Mouse (Mus musculus): ENCODE measurements at regions not wholly inside any gene's neighbourhood (a gene's known extent, or its start where the extent isn't known, plus 50 kb on each side); places are given as distances from the start of the nearest gene placed in this dataset.

DNA sequence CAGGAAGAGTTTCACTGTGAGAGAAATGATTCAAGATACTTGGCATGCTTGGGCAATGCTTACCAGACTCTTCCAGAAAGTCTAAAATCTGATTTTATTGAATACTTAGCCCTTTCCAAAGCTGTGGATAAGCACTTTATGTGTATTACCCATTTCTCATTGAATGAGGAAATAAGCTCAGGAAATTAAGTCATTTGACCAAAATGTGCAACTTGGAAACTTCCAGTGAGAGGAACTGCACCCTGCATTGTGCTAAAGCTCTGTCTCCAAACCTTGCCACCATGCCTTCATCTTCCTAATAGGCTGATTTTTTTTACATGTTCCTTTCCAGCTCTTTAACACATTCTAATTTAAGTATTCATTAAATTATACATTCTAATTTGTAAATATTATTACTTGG, 372.7 kb upstream of the Mmadhc start:
- Histone ChIP-seq H3K4me3 (ENCODE audit: low read length) (no peak overlapping the region), H3K9ac (ENCODE audit: low read depth, low read length) (no peak overlapping the region), H3K4me2 (ENCODE audit: low read length) (no peak overlapping the region), H3K4me1 (ENCODE audit: control insufficient read depth, insufficient read depth, low read depth, low read length) (no peaks in the 10 kb centered on the region), H3K27ac (ENCODE audit: low read depth, low read length) (no peak overlapping the region), H3K27me3 (replicated peaks; ENCODE audit: control insufficient read depth, insufficient read depth, low read length) (no peaks in the 10 kb centered on the region), H3K36me3 (ENCODE audit: control insufficient read depth, insufficient read depth, low read length) (no peaks in the 10 kb centered on the region), H3K9me3 (ENCODE audit: control insufficient read depth, low read length) (no peaks in the 10 kb centered on the region)
- ATAC-seq: no peak

DNA sequence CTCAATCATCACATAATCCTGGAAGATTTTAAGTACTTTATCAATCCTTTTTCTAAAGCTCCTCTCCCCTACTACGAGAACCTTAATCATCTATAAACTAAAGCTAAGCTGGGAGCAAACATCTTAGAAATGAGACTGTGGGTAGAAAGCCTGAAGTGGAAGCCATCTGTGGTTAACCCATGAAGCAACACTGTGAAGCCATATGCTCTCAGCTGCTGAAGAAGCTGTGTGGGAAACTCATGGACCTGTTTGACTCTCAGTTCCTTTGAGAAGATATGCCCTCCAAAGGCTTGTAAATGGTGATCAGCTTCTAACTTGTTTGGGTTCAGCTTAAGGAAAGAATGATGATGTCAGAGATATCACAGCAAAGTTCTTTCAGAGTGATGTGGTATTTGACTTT, 372.2 kb upstream of the Mmadhc start:
- no peak overlapping the region for H3K4me3 ChIP-seq (ENCODE audit: low read length)
- H3K27me3 ChIP-seq (replicated peaks; ENCODE audit: control insufficient read depth, insufficient read depth, low read length): no peaks in the 10 kb centered on the region
- 77% methylated on average over 1 of the region's 1 CpGs for WGBS
- H3K9me3 ChIP-seq (ENCODE audit: control insufficient read depth, low read length): no peaks in the 10 kb centered on the region
- no peak overlapping the region for H3K9ac ChIP-seq (ENCODE audit: low read depth, low read length)
- H3K27ac ChIP-seq (ENCODE audit: low read depth, low read length): no peak overlapping the region
- ATAC-seq: no peak
- H3K4me2 ChIP-seq (ENCODE audit: low read length): no peak overlapping the region
- H3K36me3 ChIP-seq (ENCODE audit: control insufficient read depth, insufficient read depth, low read length): no peaks in the 10 kb centered on the region
- H3K4me1 ChIP-seq (ENCODE audit: control insufficient read depth, insufficient read depth, low read depth, low read length): no peaks in the 10 kb centered on the region

DNA sequence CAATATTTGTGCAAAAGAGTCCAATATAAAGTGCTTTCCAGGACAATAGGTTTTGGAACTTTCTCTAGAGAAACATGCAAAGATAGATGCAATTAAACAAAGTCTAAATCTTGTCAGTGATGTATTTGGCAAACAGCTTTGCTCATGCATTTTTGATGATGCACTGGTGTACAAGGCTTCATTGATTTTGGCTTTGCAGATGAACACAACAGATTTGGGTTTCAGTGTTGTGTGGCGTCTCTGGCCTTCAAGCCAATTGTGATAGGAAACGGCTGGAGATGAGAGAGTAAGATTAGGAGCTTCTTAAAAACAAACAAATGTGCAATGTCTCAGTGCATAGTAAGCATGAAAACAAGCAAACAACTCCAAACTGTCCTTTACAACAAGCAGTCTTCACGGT, 370.6 kb upstream of the Mmadhc start:
- Histone ChIP-seq H3K27ac (ENCODE audit: low read depth, low read length) (no peak overlapping the region), H3K9me3 (ENCODE audit: control insufficient read depth, low read length) (no peaks in the 10 kb centered on the region), H3K4me2 (ENCODE audit: low read length) (no peak overlapping the region), H3K9ac (ENCODE audit: low read depth, low read length) (no peak overlapping the region), H3K36me3 (ENCODE audit: control insufficient read depth, insufficient read depth, low read length) (no peaks in the 10 kb centered on the region), H3K4me1 (ENCODE audit: control insufficient read depth, insufficient read depth, low read depth, low read length) (no peaks in the 10 kb centered on the region), H3K27me3 (replicated peaks; ENCODE audit: control insufficient read depth, insufficient read depth, low read length) (no peaks in the 10 kb centered on the region), H3K4me3 (ENCODE audit: low read length) (no peak overlapping the region)
- ATAC-seq: no peak
- whole genome bisulfite sequencing: 62% methylated on average over 3 of the region's 3 CpGs

DNA sequence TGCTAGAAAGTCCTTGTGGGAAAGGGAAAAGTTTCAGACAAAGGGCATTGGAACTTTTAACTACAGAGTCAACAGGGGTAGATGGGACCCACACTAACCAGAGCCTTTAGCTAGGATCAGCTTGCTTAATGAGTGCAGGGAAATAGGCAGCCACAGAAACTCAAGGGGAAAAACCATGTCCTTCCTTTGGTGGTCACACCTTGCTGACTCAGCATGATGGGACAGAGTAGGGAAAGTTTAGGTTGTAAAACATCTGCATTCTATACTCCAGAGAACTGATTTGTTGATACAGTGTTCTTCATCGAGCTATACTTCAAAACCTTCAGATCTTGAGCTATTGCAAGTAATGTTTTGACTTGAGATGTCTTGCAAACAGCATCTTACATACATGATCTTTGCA, 365.9 kb upstream of the Mmadhc start:
- 78% methylated on average over 1 of the region's 1 CpGs for WGBS
- H3K4me2 ChIP-seq (ENCODE audit: low read length): no peak overlapping the region
- no peaks in the 10 kb centered on the region for H3K27me3 ChIP-seq (replicated peaks; ENCODE audit: control insufficient read depth, insufficient read depth, low read length)
- no peaks in the 10 kb centered on the region for H3K9me3 ChIP-seq (ENCODE audit: control insufficient read depth, low read length)
- no peaks in the 10 kb centered on the region for H3K4me1 ChIP-seq (ENCODE audit: control insufficient read depth, insufficient read depth, low read depth, low read length)
- ATAC-seq: no peak
- H3K36me3 ChIP-seq (ENCODE audit: control insufficient read depth, insufficient read depth, low read length): no peaks in the 10 kb centered on the region
- H3K27ac ChIP-seq (ENCODE audit: low read depth, low read length): no peak overlapping the region
- H3K4me3 ChIP-seq (ENCODE audit: low read length): no peak overlapping the region
- no peak overlapping the region for H3K9ac ChIP-seq (ENCODE audit: low read depth, low read length)

DNA sequence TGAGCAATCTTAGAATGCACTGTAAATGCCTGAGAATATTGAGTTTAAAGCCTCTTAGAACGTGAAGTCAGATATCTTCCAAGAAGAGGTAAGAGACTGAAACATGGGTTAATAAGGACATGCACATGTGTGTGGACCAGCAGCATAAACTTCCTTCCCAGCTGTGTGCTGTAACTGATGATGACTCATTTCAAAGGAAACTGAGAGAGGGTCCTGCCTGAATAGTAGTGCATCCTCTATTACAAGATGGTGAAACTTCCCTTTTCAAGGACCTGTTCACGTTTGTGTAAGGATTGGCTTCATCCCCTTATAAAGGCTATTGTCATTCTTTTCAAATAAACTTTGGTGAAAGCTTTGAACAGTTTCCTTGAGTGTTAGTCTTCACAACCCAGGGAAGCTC, 363.4 kb upstream of the Mmadhc start:
- WGBS: 72% methylated on average over 2 of the region's 2 CpGs

DNA sequence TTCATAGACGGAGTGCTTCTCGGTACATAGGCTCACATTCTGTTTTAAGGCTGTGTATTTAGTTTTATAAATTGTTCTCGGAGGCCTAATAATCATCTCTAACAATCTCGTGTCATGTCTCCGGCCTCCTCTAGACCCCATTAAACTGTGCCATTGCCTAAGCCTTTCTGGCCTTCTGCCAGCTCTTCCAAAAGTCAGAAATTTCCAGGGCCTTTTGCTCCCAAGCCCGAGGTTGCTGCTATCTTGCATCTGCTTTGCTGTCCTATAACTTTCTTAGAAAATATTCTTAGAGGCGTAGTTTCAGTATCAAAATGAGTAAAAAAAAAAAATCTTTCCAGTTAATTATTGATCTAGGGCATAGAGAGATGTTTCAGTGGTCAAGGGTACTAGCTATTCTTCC, 361.2 kb upstream of the Mmadhc start:
- WGBS: 78% methylated on average over 7 of the region's 7 CpGs
- Histone ChIP-seq H3K9ac (ENCODE audit: low read depth, low read length) (no peak overlapping the region), H3K4me1 (ENCODE audit: control insufficient read depth, insufficient read depth, low read depth, low read length) (no peaks in the 10 kb centered on the region; the same call in 1 of the 2 replicates), H3K9me3 (ENCODE audit: control insufficient read depth, low read length) (no peaks in the 10 kb centered on the region), H3K27me3 (replicated peaks; ENCODE audit: control insufficient read depth, insufficient read depth, low read length) (no peaks in the 10 kb centered on the region), H3K27ac (ENCODE audit: low read depth, low read length) (no peak overlapping the region), H3K4me3 (ENCODE audit: low read length) (no peak overlapping the region), H3K36me3 (ENCODE audit: control insufficient read depth, insufficient read depth, low read length) (no peaks in the 10 kb centered on the region), H3K4me2 (ENCODE audit: low read length) (no peak overlapping the region)
- no peak for ATAC-seq

More for the DNA sequence above, 363.4 kb upstream of the Mmadhc start:
- no peak for ATAC-seq
- Histone ChIP-seq H3K27ac (ENCODE audit: low read depth, low read length) (no peak overlapping the region), H3K4me3 (ENCODE audit: low read length) (no peak overlapping the region), H3K9me3 (ENCODE audit: control insufficient read depth, low read length) (no peaks in the 10 kb centered on the region), H3K27me3 (replicated peaks; ENCODE audit: control insufficient read depth, insufficient read depth, low read length) (no peaks in the 10 kb centered on the region), H3K9ac (ENCODE audit: low read depth, low read length) (no peak overlapping the region), H3K36me3 (ENCODE audit: control insufficient read depth, insufficient read depth, low read length) (no peaks in the 10 kb centered on the region), H3K4me2 (ENCODE audit: low read length) (no peak overlapping the region), H3K4me1 (ENCODE audit: control insufficient read depth, insufficient read depth, low read depth, low read length) (no peaks in the 10 kb centered on the region; the same call in 1 of the 2 replicates)

DNA sequence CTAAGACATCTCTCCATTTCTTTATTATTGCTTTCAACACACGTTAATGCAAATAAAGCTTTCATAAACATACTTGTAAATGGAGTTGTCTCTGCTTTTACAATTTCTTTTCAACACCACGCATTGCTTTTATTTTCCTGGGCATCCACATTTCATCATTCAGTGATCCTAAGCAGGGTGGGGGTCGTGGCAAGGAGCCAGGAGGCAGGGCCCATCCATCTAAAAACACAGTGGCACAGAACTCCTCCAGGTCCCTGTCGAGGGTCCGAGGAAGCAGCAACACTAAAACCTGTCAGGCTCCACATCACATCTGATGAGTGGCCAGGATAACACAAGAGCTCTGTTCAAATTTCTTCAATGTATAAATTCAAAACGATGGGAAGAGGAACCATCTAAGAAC, 359.8 kb upstream of the Mmadhc start:
- H3K9ac ChIP-seq (ENCODE audit: low read depth, low read length): no peak overlapping the region
- H3K9me3 ChIP-seq (ENCODE audit: control insufficient read depth, low read length): no peaks in the 10 kb centered on the region
- 70% methylated on average over 6 of the region's 6 CpGs for WGBS
- no peak for ATAC-seq
- H3K36me3 ChIP-seq (ENCODE audit: control insufficient read depth, insufficient read depth, low read length): no peaks in the 10 kb centered on the region
- H3K27me3 ChIP-seq (replicated peaks; ENCODE audit: control insufficient read depth, insufficient read depth, low read length): no peaks in the 10 kb centered on the region
- H3K27ac ChIP-seq (ENCODE audit: low read depth, low read length): no peak overlapping the region
- no peak overlapping the region for H3K4me2 ChIP-seq (ENCODE audit: low read length)
- H3K4me3 ChIP-seq (ENCODE audit: low read length): no peak overlapping the region
- H3K4me1 ChIP-seq (ENCODE audit: control insufficient read depth, insufficient read depth, low read depth, low read length): no peaks in the 10 kb centered on the region; the same call in 1 of the 2 replicates

DNA sequence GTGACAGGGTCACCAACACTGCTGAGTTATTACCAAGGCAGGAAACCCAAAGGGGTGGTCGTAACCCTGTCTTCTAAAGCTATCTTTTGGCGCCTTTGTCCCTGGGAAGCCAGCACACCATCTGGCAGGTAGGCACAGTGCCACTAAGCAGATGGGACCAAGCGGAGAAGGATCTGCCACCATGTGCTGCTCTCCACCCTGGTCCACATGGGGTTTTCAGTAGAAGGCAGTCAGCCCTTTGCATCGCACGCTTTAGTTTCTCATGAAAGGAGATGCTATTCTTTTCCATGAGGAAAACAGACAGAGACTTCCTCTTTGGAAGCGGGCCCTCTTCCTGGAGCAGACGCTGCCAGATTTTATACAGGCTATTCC, 358.3 kb upstream of the Mmadhc start:
- no peaks in the 10 kb centered on the region for H3K27me3 ChIP-seq (replicated peaks; ENCODE audit: control insufficient read depth, insufficient read depth, low read length)
- no peak overlapping the region for H3K4me2 ChIP-seq (ENCODE audit: low read length)
- H3K4me1 ChIP-seq (ENCODE audit: control insufficient read depth, insufficient read depth, low read depth, low read length): no peaks in the 10 kb centered on the region; the same call in 1 of the 2 replicates
- no peaks in the 10 kb centered on the region for H3K9me3 ChIP-seq (ENCODE audit: control insufficient read depth, low read length)
- ATAC-seq: peak; percentile 93
- no peak overlapping the region for H3K4me3 ChIP-seq (ENCODE audit: low read length)
- WGBS: 55% methylated on average over 7 of the region's 7 CpGs
- no peaks in the 10 kb centered on the region for H3K36me3 ChIP-seq (ENCODE audit: control insufficient read depth, insufficient read depth, low read length)
- no peak overlapping the region for H3K27ac ChIP-seq (ENCODE audit: low read depth, low read length)
- H3K9ac ChIP-seq (ENCODE audit: low read depth, low read length): no peak overlapping the region

DNA sequence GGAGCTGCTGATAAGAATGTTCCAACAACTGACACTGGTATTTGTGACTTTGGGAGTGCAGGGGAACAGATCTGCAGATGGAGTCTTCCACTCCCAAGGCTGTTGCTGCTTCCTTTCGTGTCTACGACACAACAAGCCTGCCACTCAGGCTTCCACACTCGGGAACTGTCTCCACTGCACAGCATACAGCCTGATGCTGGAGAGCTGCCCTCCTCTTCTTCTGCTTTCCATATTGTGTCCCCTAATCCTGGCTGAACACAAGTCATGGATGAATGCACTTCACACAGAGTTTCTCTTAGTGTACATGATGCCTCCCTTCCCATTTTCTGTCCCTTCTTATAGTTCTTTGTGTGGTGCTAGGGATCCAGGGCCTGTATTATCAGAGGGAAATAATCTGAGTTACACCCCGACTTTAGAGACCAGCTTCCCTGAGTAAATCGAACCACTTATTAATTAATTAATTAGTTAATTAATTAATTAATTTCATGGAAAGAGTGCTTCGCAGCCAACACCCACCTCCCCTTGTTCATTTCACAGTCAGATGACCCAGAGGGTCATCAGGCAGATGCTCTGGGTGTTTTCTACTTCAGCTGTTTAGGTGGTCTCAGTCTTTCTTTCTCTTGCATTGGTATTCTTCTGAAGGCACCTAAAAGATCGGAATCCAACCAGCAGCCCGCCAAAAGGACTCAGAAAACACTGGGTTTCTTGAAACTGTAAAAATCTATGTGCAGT, 357.8 kb upstream of the Mmadhc start:
- 60% methylated on average over 8 of the region's 8 CpGs for WGBS
- Histone ChIP-seq H3K36me3 (ENCODE audit: control insufficient read depth, insufficient read depth, low read length) (no peaks in the 10 kb centered on the region), H3K4me2 (ENCODE audit: low read length) (no peak overlapping the region), H3K27me3 (replicated peaks; ENCODE audit: control insufficient read depth, insufficient read depth, low read length) (no peaks in the 10 kb centered on the region), H3K9me3 (ENCODE audit: control insufficient read depth, low read length) (no peaks in the 10 kb centered on the region), H3K4me3 (ENCODE audit: low read length) (no peak overlapping the region), H3K27ac (ENCODE audit: low read depth, low read length) (no peak overlapping the region), H3K9ac (ENCODE audit: low read depth, low read length) (no peak overlapping the region), H3K4me1 (ENCODE audit: control insufficient read depth, insufficient read depth, low read depth, low read length) (no peaks in the 10 kb centered on the region; the same call in 1 of the 2 replicates)
- ATAC-seq: peak; percentile 61
